Mouse (Mus musculus) MEL (cell line): ENCODE data around the gene D430042O09Rik.
A peak's percentile ranks its signal among the peaks of the same experiment; 100 is the strongest.

ENCODE experiments used
- BHLHE40 ChIP-seq: IDR thresholded peaks from 2 replicates; pipeline ENCODE4 v1.6.1; 2012; ENCODE audit warnings: low read depth, mild to moderate bottlenecking, inconsistent platforms, low read length, improper control_type of control experiment, borderline replicate concordance
- CHD1 ChIP-seq: IDR thresholded peaks from 2 replicates; pipeline ENCODE4 v1.6.1; 2012; ENCODE audit warnings: low read depth, mild to moderate bottlenecking, inconsistent platforms, low read length, improper control_type of control experiment
- CTCF ChIP-seq, 3 experiments: IDR thresholded peaks in 2 of 3; conservative IDR thresholded peaks in 1 of 3; 2 replicates each; pipeline ENCODE4 v1.5.1; 2011 to 2012; ENCODE audit warnings: low read length in 3 of 3, low read depth in 2 of 3, mild to moderate bottlenecking in 2 of 3, improper control_type of control experiment in 1 of 3, inconsistent platforms in 1 of 3, mixed read lengths in 1 of 3, moderate library complexity in 1 of 3; ENCODE audit not compliant: control insufficient read depth in 1 of 3, insufficient read depth in 1 of 3, poor library complexity in 1 of 3, severe bottlenecking in 1 of 3
- E2F4 ChIP-seq: IDR thresholded peaks from 2 replicates; pipeline ENCODE4 v1.6.1; 2011; ENCODE audit warnings: low read depth, low read length, improper control_type of control experiment, borderline replicate concordance
- EP300 ChIP-seq, 2 experiments: IDR thresholded peaks; 2 replicates each; pipeline ENCODE4 v1.6.1; 2011; ENCODE audit warnings: improper control_type of control experiment in 2 of 2, low read length in 2 of 2, low read depth in 1 of 2, mild to moderate bottlenecking in 1 of 2
- MAFK ChIP-seq: IDR thresholded peaks from 2 replicates; pipeline ENCODE4 v1.6.1; 2011; ENCODE audit warnings: low read depth, mild to moderate bottlenecking, low read length, improper control_type of control experiment, borderline replicate concordance
- POLR2AphosphoS5 ChIP-seq: IDR thresholded peaks from 2 replicates; pipeline ENCODE4 v1.6.1; 2012; ENCODE audit warnings: low read depth, borderline replicate concordance, mild to moderate bottlenecking, inconsistent platforms, low read length, moderate library complexity, mixed read lengths
- USF2 ChIP-seq, 2 experiments: IDR thresholded peaks; 2 replicates each; pipeline ENCODE4 v1.6.1; 2011 to 2012; ENCODE audit warnings: improper control_type of control experiment in 2 of 2, low read length in 2 of 2, borderline replicate concordance in 1 of 2, inconsistent platforms in 1 of 2, low read depth in 1 of 2, mild to moderate bottlenecking in 1 of 2; ENCODE audit not compliant: insufficient read depth in 1 of 2

DNA sequence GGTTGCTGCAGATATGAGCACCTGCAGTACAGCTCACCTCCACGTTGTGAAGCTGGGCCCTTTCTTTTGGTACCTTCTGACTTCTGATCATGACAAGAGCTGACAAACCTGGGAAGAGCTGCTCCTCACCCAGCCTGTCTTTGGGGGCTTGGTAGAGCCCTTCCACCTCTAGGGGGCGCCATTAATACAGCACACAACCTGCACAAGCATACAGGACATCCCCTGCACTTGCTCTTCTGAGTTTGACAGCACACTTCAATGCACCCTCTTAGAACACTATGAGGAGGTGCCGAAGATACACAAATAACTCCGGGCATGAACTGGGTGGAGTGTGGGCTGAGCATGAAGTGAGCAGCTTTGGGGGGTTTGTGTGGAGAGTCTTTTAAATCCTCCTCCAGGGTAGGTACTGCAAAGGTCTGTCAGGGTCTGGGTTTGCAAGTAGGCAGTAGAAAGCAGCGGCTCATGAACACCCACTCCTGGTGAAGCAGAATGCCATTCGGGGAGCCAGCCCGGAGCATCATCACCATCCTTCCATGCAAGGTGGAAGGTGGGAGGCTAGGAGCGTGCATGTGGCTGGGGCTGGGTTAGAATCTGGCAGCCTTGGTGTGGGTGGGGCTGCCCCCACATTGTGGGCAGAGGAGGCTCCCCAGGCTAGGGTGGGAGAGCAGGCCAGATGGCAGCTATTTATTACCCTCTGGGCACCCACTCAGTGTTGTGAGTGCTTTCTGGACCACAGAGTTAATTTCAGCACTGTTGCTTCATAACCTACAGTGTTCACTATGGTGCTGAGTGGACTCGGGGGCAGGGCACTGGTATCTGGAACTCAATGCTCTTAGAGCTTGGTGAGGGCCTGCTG is 59.5 kb downstream of the D430042O09Rik start:
- TF ChIP-seq POLR2AphosphoS5 (no peak), CTCF (IDR thresholded peaks at IDR 0.05 in 2 of 3, conservative IDR thresholded peaks at IDR 0.05 in 1 of 3; ENCODE audit: control insufficient read depth in 1 of 3, insufficient read depth in 1 of 3, low read depth in 2 of 3, low read length in 3 of 3, poor library complexity in 1 of 3, severe bottlenecking in 1 of 3) (peak; percentile 72 to 85 (median 84)), BHLHE40 (no peak), EP300 (IDR thresholded peaks at IDR 0.05; ENCODE audit: low read depth in 1 of 2, low read length in 2 of 2) (no peak), MAFK (no peak), CHD1 (no peak), E2F4 (no peak), USF2 (IDR thresholded peaks at IDR 0.05; ENCODE audit: borderline replicate concordance in 1 of 2, insufficient read depth in 1 of 2, low read depth in 1 of 2, low read length in 2 of 2) (no peak)
